Mouse (Mus musculus) frontal cortex, adult (tissue): ENCODE data around the gene 1700021F07Rik.

Source experiments
- ATAC-seq: cut with Nextera tagmentation; 2 replicates; pipeline ENCODE4 v1.9.2; 2017; ENCODE audit warnings: mild to moderate bottlenecking, moderate library complexity, mixed read lengths; ENCODE audit not compliant: low TSS enrichment

1700021F07Rik gene

GRCm38 (mm10) chr2:173563336-173563735 is 41.0 kb downstream of the 1700021F07Rik start:
- ATAC-seq, result no peak

DNA sequence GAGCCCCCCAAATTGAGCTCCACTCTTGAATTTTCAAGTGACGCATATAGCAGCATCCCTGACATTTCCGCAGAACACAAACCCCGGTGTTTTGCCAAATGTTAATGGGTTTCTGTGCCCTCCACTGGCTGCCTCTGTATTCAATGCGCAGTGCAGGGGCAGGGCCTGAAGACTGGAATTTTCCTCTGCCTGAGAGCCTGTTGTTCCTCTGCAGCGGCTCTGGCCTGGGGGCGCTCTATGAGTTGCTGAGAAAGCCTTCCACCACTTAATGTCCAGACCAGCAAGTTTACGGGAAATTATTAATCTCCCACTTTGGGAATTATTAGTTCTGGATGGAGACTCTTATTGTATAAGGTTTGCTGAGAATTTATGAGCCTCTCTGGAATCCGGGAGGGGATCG is 41.8 kb downstream of the 1700021F07Rik start:
- no peak for ATAC-seq
